Mouse (Mus musculus) heart, postnatal 36 days (tissue): ENCODE measurements around the gene Surf6. TPM values are rescaled to one million over a fixed set of nuclear protein-coding genes. Genes with fewer than 3 reads are reported as not detected.
A peak's percentile ranks its signal among the peaks of the same experiment; 100 is the strongest.

Experiments
- DNase-seq, 2 experiments: peaks; one replicate each; pipeline ENCODE4 v3.0.0; 2021 to 2022
- intact Hi-C: fragments of 180-260 bp; cut with DNase I; formaldehyde crosslinking; loops from one replicate; pipeline ENCODE4 v1.15.1; 2025
- total RNA-seq, 2 experiments: library from RNA; stranded (reverse); gene quantifications; 2 replicates each; pipeline ENCODE4 v1.2.3; 2021

Gene Surf6
- 10 to 100 TPM; 11.7 to 12.8 TPM for total RNA-seq

DNA sequence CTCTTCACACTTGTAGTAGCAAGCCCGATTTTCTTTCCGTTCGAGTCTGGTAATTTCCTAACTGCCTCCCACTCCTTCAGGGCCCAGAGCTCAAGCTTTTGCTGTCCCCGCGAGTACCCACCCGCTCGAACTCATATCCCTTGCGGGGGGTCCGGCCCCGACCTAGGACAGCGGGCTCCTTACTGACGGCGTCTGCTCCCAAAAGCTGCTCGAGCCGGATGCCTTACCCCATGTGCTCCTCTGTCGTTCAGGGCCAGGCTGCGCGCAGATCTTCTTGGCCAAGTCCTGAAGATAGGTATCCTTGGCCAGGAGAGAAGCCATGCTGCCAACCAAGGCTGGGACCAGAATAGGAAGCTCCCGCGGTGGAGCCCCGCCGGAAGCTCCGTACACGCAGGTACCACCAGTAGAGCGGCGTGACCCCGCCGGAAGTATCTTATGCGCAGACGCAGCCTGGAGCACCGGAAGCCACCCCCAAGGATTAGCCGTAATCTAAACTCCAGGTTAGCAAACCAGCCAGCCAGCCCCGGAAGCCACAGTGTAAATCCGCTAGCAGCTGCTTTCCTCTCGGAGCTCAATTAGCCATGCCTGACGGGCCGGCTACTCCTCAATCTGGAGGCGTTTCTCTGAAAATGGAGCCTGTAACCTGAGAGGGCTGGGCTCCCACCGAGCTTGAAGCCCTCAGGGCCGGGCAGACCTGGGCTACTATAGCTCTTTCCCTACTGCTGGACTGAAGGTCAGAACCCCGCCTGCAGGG lies at the start of gene Surf6:
Surf6 (minus strand) TSS at position 413 of the 754 bp plus-strand sequence.
- intact Hi-C loops: loop anchor here (2.0 to 10.0 kb wide), 4 partner anchors 62 to 1400 kb away; partner anchors contain the start of genes Brd3os, C8g, Fbxw5 and Rexo4
- DNase-seq: peak; percentile 91 to 92

DNA sequence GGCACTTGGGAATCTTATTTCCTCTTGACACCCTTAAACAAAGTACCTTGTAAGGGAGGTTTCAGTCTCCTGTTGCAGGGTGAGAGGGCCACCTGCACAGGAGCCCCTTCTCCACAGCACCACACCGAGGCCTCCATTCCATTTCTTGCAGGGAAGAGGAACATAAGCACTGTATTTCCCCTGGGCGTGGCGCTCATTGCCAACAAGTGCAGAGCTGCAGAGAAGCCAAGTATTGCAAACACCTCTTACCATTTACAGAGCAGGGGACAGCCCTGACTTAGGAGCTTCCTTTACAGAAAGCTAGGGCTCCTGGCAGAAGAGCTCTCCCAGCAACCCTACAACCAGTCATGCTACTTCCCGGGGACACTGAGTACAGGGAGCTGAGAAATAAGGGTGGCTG lies 49.5 kb upstream of the Surf6 start:
- DNase-seq: no peak
- intact Hi-C loops: no loop called here

DNA sequence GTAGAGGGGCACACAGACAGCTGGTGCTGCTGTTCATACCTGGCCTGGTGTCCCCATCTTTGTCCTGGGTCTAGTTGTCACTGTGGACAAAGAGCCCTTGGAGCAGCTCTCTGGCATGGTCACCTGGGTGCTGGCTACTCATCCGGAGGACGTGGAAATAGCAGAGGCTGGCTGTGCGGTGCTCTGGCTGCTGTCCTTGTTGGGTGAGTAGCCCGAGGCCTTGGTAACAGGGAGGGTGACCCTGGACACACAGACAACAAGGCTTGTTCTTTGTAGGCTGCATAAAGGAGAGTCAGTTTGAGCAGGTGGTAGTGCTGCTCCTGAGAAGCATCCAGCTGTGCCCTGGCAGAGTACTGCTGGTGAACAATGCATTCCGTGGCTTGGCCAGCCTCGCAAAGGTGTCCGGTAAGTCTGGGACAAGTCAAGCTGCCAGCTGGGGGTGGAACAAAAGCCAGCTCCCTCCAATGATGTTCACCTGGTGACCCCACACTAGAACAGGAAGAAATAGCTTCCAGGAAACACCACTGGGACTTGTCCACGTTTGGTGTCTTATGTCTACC lies 48.7 kb upstream of the Surf6 start:
- intact Hi-C loops: no loop called here
- DNase-seq: no peak

DNA sequence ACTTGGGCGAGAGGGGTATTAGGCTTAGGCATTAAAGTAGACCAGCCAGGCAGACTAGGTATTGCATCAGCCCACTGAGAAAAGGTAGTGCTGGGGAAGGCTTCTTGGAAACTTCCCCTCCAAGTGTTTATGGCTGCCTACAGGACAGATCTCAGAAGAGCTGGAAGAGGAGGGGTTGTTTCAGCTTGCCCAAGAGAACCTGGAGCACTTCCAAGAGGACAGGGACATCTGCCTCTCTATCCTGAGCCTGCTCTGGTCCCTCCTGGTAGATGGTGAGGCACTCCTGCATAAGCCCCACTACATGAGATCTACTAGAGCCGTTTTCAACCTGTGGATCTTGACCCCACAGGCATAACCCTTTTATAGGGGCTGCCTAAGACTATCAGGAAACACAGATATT lies 47.7 kb upstream of the Surf6 start:
- no peak for DNase-seq
- intact Hi-C loops: no loop called here

DNA sequence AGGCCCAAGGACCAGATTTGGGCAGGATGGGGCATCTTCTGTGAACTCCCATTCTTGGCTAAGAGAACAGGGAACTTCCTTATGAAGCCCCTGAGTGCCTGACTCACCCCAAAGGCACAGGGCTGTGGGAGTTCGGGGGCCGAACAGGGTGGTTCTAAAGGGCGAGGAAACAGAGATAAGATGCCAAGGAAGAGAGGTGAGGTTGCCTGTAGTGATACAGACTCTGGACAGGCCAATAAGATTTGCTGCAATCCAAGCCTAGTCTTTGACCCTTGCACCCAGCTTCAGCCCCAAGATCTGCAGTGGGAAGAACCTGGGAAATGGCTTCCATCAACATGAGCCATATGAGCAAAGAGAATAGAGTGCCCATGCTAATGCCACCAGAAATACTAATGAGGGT lies 40.6 kb upstream of the Surf6 start:
- no peak for DNase-seq
- intact Hi-C loops: no loop called here

DNA sequence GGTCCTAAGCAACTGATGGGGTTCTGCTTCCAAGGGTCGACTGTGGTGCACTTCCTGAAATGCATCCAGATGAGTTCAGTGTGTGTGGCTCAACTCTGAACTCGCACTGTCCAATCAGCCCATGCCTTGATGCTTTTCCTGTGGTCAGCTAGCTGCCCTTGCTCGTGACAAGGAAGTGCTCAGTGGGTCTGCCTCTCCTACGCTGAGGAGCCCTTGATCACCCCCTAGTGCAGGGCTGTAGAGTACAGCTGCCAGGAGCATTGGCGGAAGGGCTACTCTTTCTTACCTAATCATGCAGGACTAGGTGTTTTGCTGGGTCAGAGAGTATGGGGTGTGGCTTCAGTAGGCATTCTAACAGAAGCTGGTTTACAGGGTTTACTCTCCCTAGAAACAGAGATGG lies 38.9 kb upstream of the Surf6 start:
- no peak for DNase-seq
- intact Hi-C loops: no loop called here

DNA sequence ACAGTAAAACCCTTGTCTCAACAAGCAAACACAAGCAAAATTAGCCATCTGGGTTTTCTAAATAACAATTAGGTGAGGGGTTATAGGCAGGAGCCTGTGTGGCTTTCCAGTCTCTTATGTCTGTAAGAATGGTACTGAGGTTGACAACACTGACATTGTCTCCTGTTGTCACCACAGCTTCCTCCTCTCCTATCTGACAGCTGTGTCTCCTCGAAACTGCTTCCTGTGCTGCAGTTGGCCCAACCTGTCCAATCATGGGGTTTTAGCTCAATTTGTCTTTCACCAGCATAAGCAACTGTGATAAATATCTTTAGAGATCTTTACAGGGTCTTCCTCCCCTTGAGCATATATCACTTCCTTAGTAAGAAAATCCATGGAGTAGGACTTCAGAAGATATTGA lies 33.7 kb upstream of the Surf6 start:
- intact Hi-C loops: loop anchor here (10.0 kb wide), 1 partner anchor 298 kb away; no protein-coding TSS in a partner anchor

DNA sequence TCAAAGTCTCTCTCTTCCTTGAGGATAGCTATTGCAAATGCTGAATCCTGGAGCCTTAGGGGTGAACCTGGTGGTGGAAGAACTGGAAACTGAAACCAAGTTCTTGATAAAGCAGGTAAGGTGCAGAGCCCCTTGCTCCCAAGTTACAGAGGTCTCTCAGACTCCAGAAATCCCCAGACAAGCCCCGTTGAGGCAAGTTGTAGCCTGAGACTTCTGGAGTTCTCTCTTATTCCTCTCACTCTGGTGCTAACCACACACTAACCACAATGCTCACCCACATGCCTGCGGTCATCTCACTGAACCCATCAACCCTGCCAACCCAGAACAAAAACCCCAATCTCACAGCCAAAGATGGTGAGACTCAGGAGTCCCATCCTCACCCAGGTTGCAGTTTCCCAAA lies 32.6 kb upstream of the Surf6 start:
- intact Hi-C loops: loop anchor here (2.0 to 10.0 kb wide), 2 partner anchors 28 to 300 kb away; no protein-coding TSS in a partner anchor
- no peak for DNase-seq

More for the DNA sequence above, 33.7 kb upstream of the Surf6 start:
- no peak for DNase-seq

DNA sequence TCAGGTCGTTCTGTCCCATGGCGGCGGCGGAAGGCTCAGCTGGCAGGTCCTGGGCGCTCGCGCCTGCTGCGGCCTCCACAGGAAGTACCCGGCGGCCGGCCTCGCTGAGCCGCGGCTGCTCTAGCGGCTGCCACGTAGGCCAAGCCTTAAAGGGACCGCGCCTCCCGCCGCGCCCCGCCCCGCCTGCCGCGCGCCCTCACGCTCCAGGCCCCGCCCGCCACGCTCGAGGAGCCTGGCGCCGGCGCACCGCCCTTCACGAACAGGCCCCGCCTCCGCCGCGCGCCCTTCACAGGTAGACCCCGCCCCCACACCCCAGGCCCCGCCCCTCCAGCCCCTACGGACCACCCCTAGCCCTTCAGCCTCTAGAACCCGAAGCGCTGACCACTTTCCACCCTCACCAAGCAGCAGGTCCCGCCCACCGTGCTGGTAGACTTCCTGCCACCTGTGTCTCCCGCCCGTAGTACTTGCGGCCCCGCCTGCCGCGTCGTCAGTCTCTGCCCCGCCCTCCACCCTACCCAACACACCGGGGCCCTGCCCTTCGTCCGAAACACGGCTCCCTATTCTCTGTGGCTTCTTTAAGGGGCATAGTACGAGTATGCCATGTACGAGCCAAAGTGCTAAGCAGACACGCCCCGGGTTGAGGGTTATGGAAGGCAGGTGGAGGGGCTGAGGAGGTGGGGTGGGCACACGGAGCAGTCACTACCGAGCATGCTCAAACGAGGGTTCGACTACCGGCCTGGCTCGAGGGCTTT lies 30.8 kb upstream of the Surf6 start, which contains the start of the genes Surf4 and Stkld1:
Surf4 (minus strand) TSS at position 625 of the 752 bp plus-strand sequence.
Stkld1 (plus strand) TSS at position 744 of the 752 bp plus-strand sequence.
- DNase-seq: peak; percentile 91 to 92
- intact Hi-C loops: loop anchor here (2.0 to 10.0 kb wide), 4 partner anchors 17 to 301 kb away; partner anchors contain the start of genes Surf1 and Surf2

DNA sequence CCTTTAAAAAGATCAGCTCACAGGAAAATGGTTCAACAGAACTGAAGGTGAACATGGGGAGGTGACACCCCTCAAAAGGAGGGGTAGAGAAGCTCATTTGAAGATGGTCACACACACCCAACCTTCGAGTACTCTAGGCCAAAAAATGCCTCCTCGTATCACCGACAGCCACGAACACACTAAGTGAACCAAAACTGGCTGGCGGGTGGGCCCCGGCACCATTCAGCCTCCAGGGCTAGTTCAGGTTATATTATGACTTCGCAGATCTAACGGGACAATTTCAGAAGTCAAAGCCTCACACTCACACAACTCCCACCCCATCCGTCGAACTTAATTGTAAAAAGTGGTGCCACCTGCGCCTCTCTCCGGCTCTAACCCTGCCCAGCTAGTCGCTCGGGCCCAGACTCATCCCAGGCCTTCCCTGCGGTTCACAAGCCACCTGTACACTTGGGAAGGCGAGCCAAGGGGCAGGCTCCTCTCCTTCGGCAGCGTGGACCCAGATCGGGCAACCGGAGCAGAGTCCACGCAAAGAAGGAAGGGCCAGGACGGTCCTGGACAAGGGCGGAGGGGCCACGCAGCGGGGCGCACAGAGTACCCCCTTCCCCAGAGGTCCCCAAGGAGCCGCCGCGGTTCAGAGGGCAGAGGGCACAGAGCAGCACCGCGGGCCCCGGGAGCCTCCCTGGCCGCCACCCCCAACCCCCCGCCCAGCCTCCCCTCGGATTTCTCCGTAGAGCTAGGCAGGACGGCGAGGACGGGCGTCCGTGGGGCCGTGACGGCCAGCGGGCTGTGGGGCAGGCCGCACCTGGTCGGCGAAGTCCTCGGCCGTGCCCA lies 30.0 kb upstream of the Surf6 start:
- peak in 1 of 2 experiments; percentile 36 for DNase-seq
- intact Hi-C loops: loop anchor here (2.0 to 10.0 kb wide), 3 partner anchors 16 to 302 kb away; partner anchors contain the start of genes Surf1 and Surf2

DNA sequence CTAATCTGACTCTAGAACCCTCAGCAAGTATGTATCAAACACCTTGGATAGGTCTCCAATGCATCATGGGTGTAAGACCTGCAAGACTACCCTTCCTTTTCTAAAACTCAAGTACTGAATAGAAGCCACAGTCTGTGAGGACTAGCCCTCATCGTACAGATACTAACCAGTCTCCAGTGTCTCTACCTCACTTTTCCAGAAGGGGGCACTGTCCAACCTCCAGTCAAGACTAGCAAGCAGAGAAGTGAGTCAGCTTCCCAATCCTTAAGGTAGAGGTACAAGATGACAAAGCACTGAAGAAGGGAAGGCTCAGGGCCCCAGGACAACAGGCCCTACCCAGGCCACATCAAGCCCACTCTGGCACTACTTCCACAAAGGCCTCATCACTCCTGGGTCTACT lies 27.7 kb upstream of the Surf6 start:
- intact Hi-C loops: loop anchor here (1.0 to 10.0 kb wide), 3 partner anchors 82 to 304 kb away; no protein-coding TSS in a partner anchor
- peak; percentile 46 to 64 for DNase-seq

DNA sequence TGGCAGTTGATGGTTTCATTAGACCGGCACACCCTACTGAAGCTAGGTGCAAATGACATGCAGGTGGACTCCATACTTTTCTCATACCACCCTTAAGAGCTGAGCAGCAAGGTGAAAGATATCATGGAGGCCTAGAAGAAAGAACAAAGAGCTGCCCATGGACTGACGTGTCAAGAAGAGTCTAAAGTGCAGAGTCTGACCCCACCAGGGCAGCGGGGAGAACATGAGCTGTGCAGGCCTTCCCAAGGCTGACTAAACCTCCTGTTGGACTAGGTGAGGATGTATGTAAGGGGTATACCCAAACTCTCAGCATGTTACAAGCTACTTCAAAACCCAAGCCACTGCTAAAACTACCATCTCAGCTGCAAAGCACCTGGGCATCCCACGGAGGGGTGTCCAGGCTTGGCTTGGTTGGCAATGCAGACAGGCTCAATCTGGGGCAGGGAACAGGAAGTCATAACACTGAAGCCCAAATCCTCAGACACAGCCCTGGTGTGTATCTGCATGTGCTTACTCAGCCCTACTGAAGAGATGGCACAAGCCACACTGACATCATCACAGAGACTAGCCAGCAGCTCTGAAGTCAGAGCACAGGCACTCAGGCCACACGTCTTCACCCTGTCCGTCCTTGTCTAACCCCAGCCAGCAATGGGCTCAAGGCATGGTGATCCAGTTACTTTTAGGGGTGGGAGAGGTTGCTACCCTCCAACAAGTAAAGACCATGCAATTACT lies 25.2 kb upstream of the Surf6 start:
- DNase-seq: no peak
- intact Hi-C loops: no loop called here

DNA sequence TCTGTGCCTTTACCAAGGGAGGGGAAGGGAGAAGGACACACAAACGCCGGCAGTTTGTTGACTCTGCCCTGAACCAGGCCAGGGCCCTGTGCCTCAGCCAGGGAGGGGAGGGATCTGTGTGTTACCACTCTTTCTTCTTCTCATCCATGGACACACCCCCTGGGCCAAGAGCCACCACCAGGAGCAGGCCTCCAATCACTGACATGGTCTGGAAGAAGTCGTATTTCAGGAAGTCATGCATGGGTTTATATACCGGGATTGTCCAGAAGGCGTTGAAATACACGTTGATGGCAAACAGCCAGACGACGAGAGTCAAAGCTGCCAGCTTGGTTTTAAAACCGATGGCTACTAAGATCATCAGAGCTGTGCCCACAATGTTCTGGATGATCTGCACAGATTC lies 19.1 kb upstream of the Surf6 start:
- intact Hi-C loops: no loop called here
- DNase-seq: no peak

DNA sequence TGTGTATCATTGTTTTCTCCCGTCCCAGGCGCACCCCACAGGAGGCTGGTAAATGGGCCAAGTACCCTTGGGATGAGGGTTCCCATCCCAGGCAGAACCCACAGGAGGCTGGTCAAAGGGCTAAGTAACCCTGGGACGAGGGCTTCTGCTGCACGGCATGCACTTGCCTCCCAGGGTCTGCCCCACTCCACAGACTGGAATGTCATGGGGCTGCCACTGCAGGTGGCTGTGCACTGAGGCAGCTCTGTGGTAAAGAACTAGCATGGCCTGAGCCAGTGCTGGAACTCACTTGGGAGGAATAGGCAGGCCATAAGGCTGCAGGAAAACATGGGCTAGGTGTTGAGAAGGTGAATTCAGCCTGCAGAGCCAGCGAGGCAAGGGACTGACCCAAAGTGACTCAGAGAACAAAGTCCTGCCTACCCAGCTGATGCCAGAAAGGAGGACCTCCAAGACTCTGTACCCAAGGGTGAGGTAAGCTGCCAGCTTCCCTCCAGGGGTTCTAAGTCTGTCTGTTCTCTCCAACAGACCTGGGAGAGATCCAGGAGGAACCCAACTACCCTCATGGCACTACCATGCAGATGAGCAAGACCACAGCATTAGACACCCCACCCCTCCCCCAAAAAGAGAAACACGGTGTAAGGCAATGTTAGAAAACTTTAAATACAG lies 17.6 kb upstream of the Surf6 start:
- intact Hi-C loops: no loop called here
- no peak for DNase-seq

DNA sequence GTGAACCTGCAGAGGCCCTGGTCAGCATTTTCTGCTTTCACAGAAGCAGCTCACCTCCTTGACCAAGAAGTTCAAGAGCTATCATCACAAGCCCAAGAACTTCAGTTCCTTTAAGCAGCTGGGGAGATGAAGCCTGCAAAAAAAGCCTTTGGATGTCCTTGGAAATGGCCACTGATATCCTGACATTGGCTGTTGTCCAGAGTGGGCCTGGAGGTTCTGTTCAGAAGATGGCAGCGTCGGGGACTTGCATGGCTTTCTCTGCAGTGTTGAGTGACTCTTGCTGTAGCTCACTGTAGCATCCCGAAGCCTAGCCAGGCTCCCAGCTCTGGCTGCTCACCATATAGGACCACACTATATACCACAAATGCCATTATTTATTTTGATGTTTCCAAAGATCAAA lies 17.0 kb upstream of the Surf6 start:
- intact Hi-C loops: loop anchor here (10.0 kb wide), 1 partner anchor 1665 kb away; the partner anchor contains the start of gene Gtf3c5
- DNase-seq: no peak

DNA sequence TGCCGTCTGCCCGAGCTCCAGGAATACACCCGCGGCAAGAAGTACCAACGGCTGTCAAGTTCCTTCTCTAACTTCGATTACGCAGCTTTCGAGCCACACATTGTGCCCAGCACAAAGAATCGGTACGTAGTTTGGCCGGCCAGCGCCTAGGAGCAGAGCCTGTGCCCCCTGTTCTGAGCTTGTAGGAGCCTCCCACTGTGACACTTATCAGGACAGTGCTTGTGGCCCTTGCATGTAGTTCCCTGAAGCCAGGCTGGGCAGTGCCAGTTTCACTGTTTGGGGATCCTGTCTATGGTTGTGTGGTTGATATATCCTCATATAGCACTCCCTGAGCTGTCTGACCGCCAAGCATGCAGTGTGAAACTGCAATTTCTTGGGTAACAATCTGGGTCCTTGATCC lies 14.1 kb upstream of the Surf6 start:
- intact Hi-C loops: loop anchor here (2.0 to 10.0 kb wide), 2 partner anchors 16 to 1668 kb away; partner anchors contain the start of genes Gtf3c5 and Surf4
- DNase-seq: no peak

DNA sequence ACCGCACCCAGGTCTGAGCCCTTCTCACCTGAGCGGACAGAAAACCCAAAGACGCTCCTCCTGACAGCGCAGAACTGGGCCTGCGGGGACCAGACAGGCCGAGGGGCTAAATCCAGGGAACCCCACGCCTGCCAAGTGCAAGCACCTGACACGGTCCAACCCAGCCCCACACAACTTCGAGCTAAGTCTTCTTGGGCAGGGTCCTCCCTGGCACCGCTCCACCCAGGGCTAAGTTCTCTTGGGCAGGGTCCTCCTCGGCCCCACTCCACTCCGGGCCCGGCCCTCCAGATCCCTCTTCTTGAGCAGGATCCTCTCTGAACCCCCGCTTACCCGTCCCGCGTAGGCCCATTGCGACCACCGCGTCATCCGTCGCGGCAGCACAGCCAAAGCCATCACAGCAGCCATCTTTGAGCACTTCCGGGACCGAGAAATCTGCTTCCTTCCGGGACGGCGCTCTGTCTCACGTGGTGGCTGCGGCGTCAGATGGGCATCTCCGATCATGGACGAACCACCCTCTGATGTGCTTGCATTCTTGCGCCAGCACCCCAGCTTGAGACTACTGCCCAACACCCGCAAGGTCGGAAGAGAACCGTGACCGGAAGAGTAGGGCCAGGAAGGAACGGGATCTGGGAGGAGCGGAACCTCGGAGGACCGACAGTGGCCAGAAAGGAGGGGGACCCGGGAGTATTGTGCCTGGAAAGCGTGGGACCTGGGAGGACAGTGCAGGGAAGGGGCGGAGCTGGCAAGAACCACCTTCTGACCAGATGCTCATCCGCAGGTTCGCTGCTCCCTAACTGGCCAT lies 13.4 kb upstream of the Surf6 start, which contains the start of the genes Surf2 and Surf1:
Surf2 (plus strand) TSS at position 441 of the 802 bp plus-strand sequence.
Surf1 (minus strand) TSS at position 604 of the 802 bp plus-strand sequence.
- intact Hi-C loops: loop anchor here (2.0 to 10.0 kb wide), 2 partner anchors 17 to 1669 kb away; partner anchors contain the start of genes Gtf3c5 and Surf4

More for the DNA sequence above, 13.4 kb upstream of the Surf6 start, which contains the start of the genes Surf2 and Surf1:
- peak; percentile 77 to 83 for DNase-seq
